Mouse (Mus musculus): ENCODE measurements around the gene Lsm14a.

- TF ChIP-seq POLR2A (IDR thresholded peaks at IDR 0.05; ENCODE audit: control insufficient read depth, extremely low read depth, insufficient read depth, low read length, poor library complexity) = no peak
- no peak for TF ChIP-seq CTCF (IDR thresholded peaks at IDR 0.05; ENCODE audit: borderline replicate concordance, control insufficient read depth, extremely low read depth, insufficient read depth, low read length, poor library complexity)
Observed at GRCm38 (mm10) chr7:34382803-34383202, 10.3 kb downstream of the Lsm14a start.
